Mouse (Mus musculus) cerebellum, adult 2 months (tissue): ENCODE measurements around the gene 1500009C09Rik.

Source experiments
- CTCF ChIP-seq: fragments of 200-500 bp; IDR thresholded peaks from 2 replicates; pipeline ENCODE4 v1.5.1; 2011; ENCODE audit warnings: low read depth, mild to moderate bottlenecking, control low read depth, low read length, moderate library complexity, borderline replicate concordance; ENCODE audit not compliant: insufficient read depth
- POLR2A ChIP-seq: fragments of 200-500 bp; IDR thresholded peaks from 2 replicates; pipeline ENCODE4 v1.6.1; 2011; ENCODE audit warnings: low read length, control low read depth, borderline replicate concordance; ENCODE audit not compliant: insufficient read depth

DNA sequence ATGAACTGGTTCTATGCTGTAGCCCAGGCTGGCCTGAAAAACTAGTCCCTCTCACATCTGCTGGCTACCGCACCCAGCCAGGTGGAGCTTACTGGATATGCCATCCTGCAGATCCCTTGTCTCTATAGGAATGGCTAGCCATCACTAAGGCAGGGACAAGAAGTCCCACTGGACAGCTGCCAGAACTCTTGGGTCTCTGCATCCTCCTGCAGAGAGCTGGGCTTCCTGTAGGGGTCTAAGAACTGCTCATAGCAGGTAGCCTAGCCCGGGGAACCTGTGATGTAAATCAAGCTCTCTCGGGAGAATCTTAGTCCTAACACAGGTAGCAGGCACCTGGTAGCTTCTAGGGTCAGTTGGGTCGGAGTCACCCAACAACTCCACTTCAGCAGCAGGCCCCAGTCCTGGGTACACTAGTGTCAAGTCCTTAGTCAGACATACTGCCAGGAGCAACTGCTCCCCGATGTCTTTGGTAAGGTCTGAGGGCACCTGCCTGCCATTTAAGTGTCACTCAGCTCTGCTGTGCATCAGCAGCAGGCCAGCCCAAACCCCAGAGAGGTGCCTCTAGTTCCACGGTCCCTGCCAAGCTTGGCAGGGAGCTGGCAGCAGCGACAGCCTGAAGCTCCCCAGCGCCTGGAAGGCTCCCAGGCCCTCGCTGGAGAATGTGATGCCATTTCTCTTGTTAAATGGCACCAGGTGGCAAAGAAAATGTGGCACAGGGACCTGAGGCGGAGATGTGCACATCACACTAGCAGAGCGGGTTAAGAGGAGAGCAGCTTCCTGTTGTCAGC is 20.4 kb upstream of the 1500009C09Rik start:
- TF ChIP-seq CTCF (no peak), POLR2A (no peak)
